Mouse (Mus musculus): ENCODE measurements around the gene Tubg2. TPM values are rescaled to one million over a fixed set of nuclear protein-coding genes. Genes with fewer than 3 reads are reported as not detected.

The Tubg2 gene
- total RNA-seq, 4 experiments from 2014 or later: 53.1 to 58.8 (median 56.7) TPM

GRCm38 (mm10) chr11:101192646-101193045 lies 36.9 kb downstream of the Tubg2 start:
- DNase-seq (ENCODE audit: low spot score in 2 of 2): no peak

GRCm38 (mm10) chr11:101193076-101193475 lies 37.4 kb downstream of the Tubg2 start:
- no peak for DNase-seq (ENCODE audit: low spot score in 2 of 2)

GRCm38 (mm10) chr11:101194137-101194536 lies 38.4 kb downstream of the Tubg2 start:
- no peak for DNase-seq (ENCODE audit: low spot score in 2 of 2)

GRCm38 (mm10) chr11:101194643-101195042 lies 38.9 kb downstream of the Tubg2 start:
- DNase-seq (ENCODE audit: low spot score in 2 of 2): no peak

- DNase-seq (ENCODE audit: low spot score in 2 of 2): no peak
These were observed 39.4 kb downstream of the Tubg2 start for GRCm38 (mm10) chr11:101195101-101195500.

- DNase-seq (ENCODE audit: low spot score in 2 of 2): no peak
These were observed 39.9 kb downstream of the Tubg2 start for GRCm38 (mm10) chr11:101195571-101195970.

- no peak for DNase-seq (ENCODE audit: low spot score in 2 of 2)
These were observed 40.5 kb downstream of the Tubg2 start for GRCm38 (mm10) chr11:101196175-101196574.

- no peak for DNase-seq (ENCODE audit: low spot score in 2 of 2)
These were observed 43.8 kb downstream of the Tubg2 start for GRCm38 (mm10) chr11:101199555-101199954.

GRCm38 (mm10) chr11:101200986-101201385 lies 45.3 kb downstream of the Tubg2 start:
- no peak for DNase-seq (ENCODE audit: low spot score in 2 of 2)

Small RNA genes lying within 50 kb of the gene (microRNA-seq; reads per million reads assigned to microRNA genes)
- gene Gm27626: 0 reads per million in 2 experiments

Other genes starting within 250 kb of the Tubg2 start
- gene Stat3, start 216.4 kb upstream of the Tubg2 start, total RNA-seq (2022): 10 to 100 TPM; 39.0 to 54.7 (median 46.3) TPM
- gene Cavin1, start 185.0 kb upstream of the Tubg2 start, total RNA-seq (2022): 10 to 100 TPM; 18.7 to 20.9 (median 20.8) TPM
- gene Atp6v0a1, start 146.5 kb upstream of the Tubg2 start, total RNA-seq (2022): 100 to 1,000 TPM; 407 to 438 (median 419) TPM
- 10 to 100 TPM; 10.4 to 18.5 (median 12.8) TPM for gene Naglu, start 85.9 kb upstream of the Tubg2 start, total RNA-seq (2022)
- 1 to 10 TPM in 1 of 4 experiments, under 1 TPM in 3; 0.46 to 1.8 (median 0.60) TPM for gene Hsd17b1, start 77.5 kb upstream of the Tubg2 start, total RNA-seq (2022)
- gene Coasy, start 73.3 kb upstream of the Tubg2 start, total RNA-seq (2022): 10 to 100 TPM; 20.7 to 26.2 (median 23.7) TPM
- gene Mlx, start 68.6 kb upstream of the Tubg2 start, total RNA-seq (2022): 10 to 100 TPM; 31.1 to 41.9 (median 37.1) TPM
- 1 to 10 TPM; 2.2 to 4.7 (median 3.8) TPM for gene Psmc3ip, start 60.5 kb upstream of the Tubg2 start, total RNA-seq (2022)
- 10 to 100 TPM; 50.1 to 52.2 (median 50.9) TPM for gene Retreg3, start 36.0 kb upstream of the Tubg2 start, total RNA-seq (2022)
- 10 to 100 TPM; 47.1 to 49.2 (median 47.9) TPM for gene Tubg1, start 36.0 kb upstream of the Tubg2 start, total RNA-seq (2022)
- gene Cntnap1, start 14.6 kb downstream of the Tubg2 start, total RNA-seq (2022): 100 to 1,000 TPM; 173 to 184 (median 176) TPM
- 10 to 100 TPM; 13.5 to 15.9 (median 15.3) TPM for gene Plekhh3, start 15.4 kb downstream of the Tubg2 start, total RNA-seq (2022)
- under 1 TPM in 2 of 4 experiments, not detected in 2; 0.18 to 0.34 TPM for gene Ccr10, start 19.5 kb downstream of the Tubg2 start, total RNA-seq (2022)
- 10 to 100 TPM; 62.4 to 63.9 (median 63.7) TPM for gene Ezh1, start 70.6 kb downstream of the Tubg2 start, total RNA-seq (2022)
- gene Ramp2, start 90.1 kb downstream of the Tubg2 start, total RNA-seq (2022): 10 to 100 TPM; 32.9 to 51.1 (median 37.6) TPM
- gene Vps25, start 97.8 kb downstream of the Tubg2 start, total RNA-seq (2022): 10 to 100 TPM; 56.7 to 70.0 (median 65.8) TPM
- gene Wnk4, start 104.7 kb downstream of the Tubg2 start, total RNA-seq (2022): 10 to 100 TPM; 11.1 to 12.2 (median 11.6) TPM
- under 1 TPM; 0.25 to 0.55 (median 0.35) TPM for gene Cntd1, start 123.1 kb downstream of the Tubg2 start, total RNA-seq (2022)
- 100 to 1,000 TPM in 2 of 4 experiments, 10 to 100 TPM in 2; 95.8 to 105 (median 101) TPM for gene Coa3, start 123.2 kb downstream of the Tubg2 start, total RNA-seq (2022)
- 100 to 1,000 TPM; 178 to 237 (median 199) TPM for gene Becn1, start 146.4 kb downstream of the Tubg2 start, total RNA-seq (2022)
- 100 to 1,000 TPM; 108 to 132 (median 125) TPM for gene Psme3, start 160.3 kb downstream of the Tubg2 start, total RNA-seq (2022)
- gene Aoc2, start 169.2 kb downstream of the Tubg2 start, total RNA-seq (2022): 1 to 10 TPM; 3.8 to 5.3 (median 4.7) TPM
- gene Aoc3, start 174.7 kb downstream of the Tubg2 start, total RNA-seq (2022): under 1 TPM; 0.39 to 0.75 (median 0.59) TPM
- gene G6pc, start 211.7 kb downstream of the Tubg2 start, total RNA-seq (2022): not detected